Mouse (Mus musculus) cortical plate, adult 2 months (tissue): ENCODE results near the gene Espl1.

Experiments
- CTCF ChIP-seq: fragments of 200-500 bp; IDR thresholded peaks from 2 replicates; pipeline ENCODE4 v1.5.1; 2011; ENCODE audit warnings: mild to moderate bottlenecking, control low read depth, low read length; ENCODE audit not compliant: insufficient read depth; ENCODE audit errors: extremely low read depth
- POLR2A ChIP-seq: fragments of 200-500 bp; IDR thresholded peaks from 2 replicates; pipeline ENCODE4 v1.6.1; 2011; ENCODE audit warnings: mild to moderate bottlenecking, low read length, control low read depth; ENCODE audit not compliant: insufficient read depth; ENCODE audit errors: extremely low read depth

GRCm38 (mm10) chr15:102370727-102371126 lies 74.7 kb downstream of the Espl1 start:
- TF ChIP-seq CTCF (no peak), POLR2A (no peak)
